Mouse (Mus musculus) ES-Bruce4 (cell line): ENCODE results near the gene Disp2. TPM values are rescaled to one million over a fixed set of nuclear protein-coding genes. Genes with fewer than 3 reads are reported as not detected.
A peak's percentile ranks its signal among the peaks of the same experiment; 100 is the strongest.

ENCODE experiments used
- H3K27ac ChIP-seq: 2 replicates; pipeline ENCODE4 v1.5.1; 2012; ENCODE audit warnings: low read length, inconsistent platforms; ENCODE audit not compliant: insufficient read depth
- H3K27me3 ChIP-seq: 2 replicates; pipeline ENCODE4 v1.6.1; 2012; ENCODE audit warnings: mild to moderate bottlenecking, low read length, inconsistent platforms; ENCODE audit not compliant: control insufficient read depth, poor library complexity, insufficient read depth, severe bottlenecking
- H3K36me3 ChIP-seq: 2 replicates; pipeline ENCODE4 v1.6.1; 2012; ENCODE audit warnings: inconsistent platforms, mild to moderate bottlenecking, low read length, moderate library complexity; ENCODE audit not compliant: control insufficient read depth, poor library complexity, insufficient read depth, severe bottlenecking
- H3K4me1 ChIP-seq: one replicate; pipeline ENCODE4 v1.8.1; 2011; ENCODE audit warnings: low read length; ENCODE audit not compliant: control insufficient read depth, insufficient read depth
- H3K4me3 ChIP-seq: 2 replicates; pipeline ENCODE4 v1.5.1; 2011; ENCODE audit warnings: low read depth, mild to moderate bottlenecking, low read length
- H3K9ac ChIP-seq: 2 replicates; pipeline ENCODE4 v1.6.1; 2012; ENCODE audit warnings: low read depth, mild to moderate bottlenecking, inconsistent platforms; ENCODE audit not compliant: poor library complexity, severe bottlenecking
- H3K9me3 ChIP-seq: replicated peaks from 2 replicates; pipeline ENCODE4 v1.6.1; 2012; ENCODE audit warnings: mild to moderate bottlenecking, low read length, inconsistent platforms; ENCODE audit not compliant: control insufficient read depth, poor library complexity, insufficient read depth, severe bottlenecking
- CTCF ChIP-seq: IDR thresholded peaks from one replicate; pipeline ENCODE4 v1.8.1; 2011; ENCODE audit warnings: low read depth, low read length
- EP300 ChIP-seq: IDR thresholded peaks from 2 replicates; pipeline ENCODE4 v1.6.1; 2011; ENCODE audit warnings: low read depth, low read length; ENCODE audit not compliant: insufficient read depth
- POLR2A ChIP-seq: IDR thresholded peaks from one replicate; pipeline ENCODE4 v1.8.1; 2011; ENCODE audit warnings: low read length; ENCODE audit not compliant: insufficient read depth
- polyA plus RNA-seq: library from polyadenylated mRNA; stranded (reverse); fragments of >200 nt; gene quantifications from 2 replicates; pipeline ENCODE4 v1.2.4, GENCODE M21; 2011; ENCODE audit warnings: low read depth; ENCODE audit not compliant: missing spikeins, insufficient read depth, insufficient read length

The Disp2 gene
- polyA plus RNA-seq, 1 experiment = not detected

- Histone ChIP-seq H3K4me3 (0 out of 2 replicates have a peak overlapping the region, but pooled peaks have one; percentile 14), H3K36me3 (no peaks in the 10 kb centered on the region), H3K9ac (0 out of 2 replicates have a peak overlapping the region, but pooled peaks have one; percentile 25), H3K4me1 (peaks cover 2% of the 10 kb centered on the region), H3K9me3 (no peaks in the 10 kb centered on the region), H3K27me3 (no peaks in the 10 kb centered on the region), H3K27ac (no peak overlapping the region)
- no peak for TF ChIP-seq CTCF
Observed at GRCm38 (mm10) chr2:118779065-118779464, 454 bp upstream of the Disp2 start.

DNA sequence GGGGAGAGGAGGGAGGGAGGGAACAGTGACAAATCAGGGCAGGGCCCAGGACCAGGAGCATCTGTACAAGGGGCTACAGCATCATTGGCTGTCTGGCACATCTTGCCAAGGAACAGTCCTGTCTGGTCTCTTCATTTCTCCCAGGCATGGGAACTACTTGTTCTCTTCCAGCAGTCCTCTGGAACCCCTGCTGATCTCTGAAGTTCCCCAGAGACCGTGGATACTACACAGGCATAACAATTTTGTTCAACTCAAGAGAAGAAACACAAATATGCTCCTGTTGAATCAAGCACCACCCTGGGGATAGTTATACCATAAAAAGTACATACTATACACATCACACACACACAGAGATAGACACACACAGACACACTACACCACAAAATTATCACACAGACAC, 1.6 kb downstream of the Disp2 start:
- no peak for TF ChIP-seq POLR2A
- no peak for TF ChIP-seq EP300
- no peak for TF ChIP-seq CTCF
- peaks cover 2% of the 10 kb centered on the region for H3K4me1 ChIP-seq
- no peak overlapping the region for H3K9ac ChIP-seq

DNA sequence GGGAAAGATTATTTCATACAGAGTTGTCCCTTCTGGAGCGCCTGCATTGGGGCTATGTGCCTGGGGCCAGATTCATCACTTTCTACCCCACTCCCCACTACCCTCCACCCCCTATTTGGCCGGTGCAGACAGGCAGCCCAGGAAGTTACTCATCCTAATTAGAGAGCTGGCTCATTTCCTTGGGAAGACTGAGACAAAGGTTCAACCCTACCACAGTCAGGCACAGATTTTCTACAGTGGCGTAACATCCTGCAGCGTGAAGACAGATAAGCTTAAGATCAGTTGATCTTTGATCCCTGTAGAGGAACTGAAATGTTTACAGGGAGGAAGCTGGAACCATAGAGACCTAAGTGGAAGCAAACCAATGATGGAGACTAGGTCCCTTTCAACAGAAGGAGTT, 2.8 kb downstream of the Disp2 start:
- H3K9ac ChIP-seq = no peak overlapping the region
- H3K27ac ChIP-seq = no peak overlapping the region
- H3K9me3 ChIP-seq = no peaks in the 10 kb centered on the region
- TF ChIP-seq CTCF = no peak
- TF ChIP-seq EP300 = no peak
- TF ChIP-seq POLR2A = no peak
- H3K4me1 ChIP-seq = peaks cover 2% of the 10 kb centered on the region
- H3K27me3 ChIP-seq = no peaks in the 10 kb centered on the region; the same call in 1 of the 2 replicates
- H3K36me3 ChIP-seq = no peaks in the 10 kb centered on the region
- no peak overlapping the region for H3K4me3 ChIP-seq

More for the DNA sequence above, 1.6 kb downstream of the Disp2 start:
- no peaks in the 10 kb centered on the region for H3K9me3 ChIP-seq
- no peak overlapping the region for H3K4me3 ChIP-seq
- H3K27ac ChIP-seq = no peak overlapping the region
- no peaks in the 10 kb centered on the region; the same call in 1 of the 2 replicates for H3K27me3 ChIP-seq
- H3K36me3 ChIP-seq = no peaks in the 10 kb centered on the region

DNA sequence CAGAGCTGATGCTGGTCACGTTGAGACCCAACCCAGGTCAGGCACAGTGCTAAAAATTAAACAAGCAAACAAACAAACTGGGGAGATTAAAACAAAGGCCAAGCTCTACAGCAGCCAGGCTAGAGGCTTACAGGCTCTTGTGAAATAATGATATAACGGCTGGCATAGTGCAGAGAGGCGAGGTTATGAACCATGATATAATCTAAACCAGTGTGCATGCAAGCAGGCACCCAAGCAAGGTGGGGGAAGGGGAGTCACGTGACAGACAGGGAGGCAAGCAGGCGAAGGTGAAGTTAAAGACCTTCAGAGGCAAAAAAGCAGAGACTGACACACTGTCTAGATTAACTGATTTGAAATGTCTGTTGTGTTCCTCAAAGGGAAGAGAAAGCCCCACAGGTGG, 3.6 kb downstream of the Disp2 start:
- Histone ChIP-seq H3K4me1 (peaks cover 2% of the 10 kb centered on the region), H3K27me3 (no peaks in the 10 kb centered on the region; the same call in 1 of the 2 replicates), H3K4me3 (no peak overlapping the region), H3K36me3 (no peaks in the 10 kb centered on the region), H3K9me3 (no peaks in the 10 kb centered on the region), H3K9ac (no peak overlapping the region), H3K27ac (no peak overlapping the region)
- TF ChIP-seq CTCF (no peak), EP300 (no peak), POLR2A (no peak)

DNA sequence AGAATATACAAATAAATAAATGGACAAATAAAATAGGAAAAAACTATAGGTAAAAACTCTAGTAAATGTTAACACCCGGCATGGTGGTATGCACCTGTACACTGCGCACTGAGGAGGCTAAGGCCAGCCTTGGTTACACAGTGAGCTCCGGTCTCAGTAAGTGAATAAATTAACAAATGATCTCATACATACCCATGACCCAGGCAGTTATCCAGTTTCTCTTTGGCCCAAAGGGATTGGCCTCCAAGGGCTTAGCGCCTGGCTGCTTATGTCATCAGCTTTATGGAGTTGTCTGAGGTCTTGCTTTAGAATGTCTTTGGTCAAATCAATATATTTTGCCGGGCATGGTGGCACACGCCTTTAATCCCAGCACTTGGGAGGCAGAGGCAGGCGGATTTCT, 4.1 kb downstream of the Disp2 start:
- H3K9me3 ChIP-seq = no peaks in the 10 kb centered on the region
- H3K36me3 ChIP-seq = no peaks in the 10 kb centered on the region
- peaks cover 2% of the 10 kb centered on the region for H3K4me1 ChIP-seq
- H3K27me3 ChIP-seq = no peaks in the 10 kb centered on the region; the same call in 1 of the 2 replicates
- no peak overlapping the region for H3K9ac ChIP-seq
- no peak for TF ChIP-seq EP300
- TF ChIP-seq CTCF = no peak
- TF ChIP-seq POLR2A = no peak
- H3K4me3 ChIP-seq = no peak overlapping the region
- H3K27ac ChIP-seq = no peak overlapping the region

- H3K27me3 ChIP-seq = no peaks in the 10 kb centered on the region; the same call in 1 of the 2 replicates
- no peaks in the 10 kb centered on the region for H3K4me1 ChIP-seq
- H3K9ac ChIP-seq = no peak overlapping the region
- no peak overlapping the region for H3K27ac ChIP-seq
- H3K36me3 ChIP-seq = no peaks in the 10 kb centered on the region
- no peaks in the 10 kb centered on the region for H3K9me3 ChIP-seq
- TF ChIP-seq CTCF = no peak
- TF ChIP-seq POLR2A = no peak
- TF ChIP-seq EP300 = no peak
- no peak overlapping the region for H3K4me3 ChIP-seq
Observed at GRCm38 (mm10) chr2:118786525-118786924, 7.0 kb downstream of the Disp2 start.

GRCm38 (mm10) chr2:118789501-118789900, 10.0 kb downstream of the Disp2 start:
- no peak overlapping the region for H3K9ac ChIP-seq
- TF ChIP-seq EP300 = no peak
- TF ChIP-seq CTCF = no peak
- TF ChIP-seq POLR2A = no peak

More at GRCm38 (mm10) chr2:118789501-118789900, 10.0 kb downstream of the Disp2 start:
- Histone ChIP-seq H3K9me3 (no peaks in the 10 kb centered on the region), H3K27ac (no peak overlapping the region), H3K4me3 (no peak overlapping the region), H3K36me3 (no peaks in the 10 kb centered on the region), H3K27me3 (no peaks in the 10 kb centered on the region; the same call in 1 of the 2 replicates), H3K4me1 (no peaks in the 10 kb centered on the region)
